Mouse (Mus musculus) MN1 (cell line): Measurements from ENCODE around the gene Slc6a4.
A peak's percentile ranks its signal among the peaks of the same experiment; 100 is the strongest.

ENCODE experiments used
- DNase-seq: peaks from one replicate; pipeline ENCODE4 v3.0.0-alpha.2; 2016; ENCODE audit warnings: low spot score

Gene Slc6a4

GRCm38 (mm10) chr11:76997916-76998704 lies at the start of gene Slc6a4:
Slc6a4 (plus strand) TSS chr11:76998603.
- peak; percentile 21 for DNase-seq

- peak; percentile 48 for DNase-seq
These were observed 44.9 kb upstream of the Slc6a4 start for GRCm38 (mm10) chr11:76953536-76953935.

GRCm38 (mm10) chr11:76965703-76966102 lies 32.7 kb upstream of the Slc6a4 start:
- DNase-seq, result no peak

- no peak for DNase-seq
These were observed 28.1 kb upstream of the Slc6a4 start for GRCm38 (mm10) chr11:76970328-76970727.

- no peak for DNase-seq
These were observed 23.6 kb upstream of the Slc6a4 start for GRCm38 (mm10) chr11:76974680-76975319.

- no peak for DNase-seq
These were observed 16.7 kb upstream of the Slc6a4 start for GRCm38 (mm10) chr11:76981570-76982141.

GRCm38 (mm10) chr11:76982415-76982814 lies 16.0 kb upstream of the Slc6a4 start:
- DNase-seq, result no peak

GRCm38 (mm10) chr11:76983641-76984040 lies 14.8 kb upstream of the Slc6a4 start:
- no peak for DNase-seq

GRCm38 (mm10) chr11:76984173-76984572 lies 14.2 kb upstream of the Slc6a4 start:
- DNase-seq, result no peak

- no peak for DNase-seq
These were observed 7.6 kb upstream of the Slc6a4 start for GRCm38 (mm10) chr11:76990839-76991238.

- DNase-seq, result no peak
These were observed 5.5 kb upstream of the Slc6a4 start for GRCm38 (mm10) chr11:76992886-76993285.

GRCm38 (mm10) chr11:76995966-76996672 lies 2.3 kb upstream of the Slc6a4 start:
- DNase-seq, result peak; percentile 11

- peak; percentile 80 for DNase-seq
These were observed 1.1 kb upstream of the Slc6a4 start for GRCm38 (mm10) chr11:76997305-76997704.

GRCm38 (mm10) chr11:76998705-76999226 lies 363 bp downstream of the Slc6a4 start:
- no peak for DNase-seq

- no peak for DNase-seq
These were observed 2.3 kb downstream of the Slc6a4 start for GRCm38 (mm10) chr11:77000741-77001140.

- DNase-seq, result no peak
These were observed 4.0 kb downstream of the Slc6a4 start for GRCm38 (mm10) chr11:77002361-77002760.

- peak; percentile 30 for DNase-seq
These were observed 7.5 kb downstream of the Slc6a4 start for GRCm38 (mm10) chr11:77005881-77006280.

GRCm38 (mm10) chr11:77006616-77007015 lies 8.2 kb downstream of the Slc6a4 start:
- DNase-seq, result no peak

GRCm38 (mm10) chr11:77009069-77010025 lies 10.9 kb downstream of the Slc6a4 start:
- DNase-seq, result no peak

- DNase-seq, result no peak
These were observed 12.5 kb downstream of the Slc6a4 start for GRCm38 (mm10) chr11:77010762-77011475.
